Mouse (Mus musculus): ENCODE results near the gene Ints2.

DNA sequence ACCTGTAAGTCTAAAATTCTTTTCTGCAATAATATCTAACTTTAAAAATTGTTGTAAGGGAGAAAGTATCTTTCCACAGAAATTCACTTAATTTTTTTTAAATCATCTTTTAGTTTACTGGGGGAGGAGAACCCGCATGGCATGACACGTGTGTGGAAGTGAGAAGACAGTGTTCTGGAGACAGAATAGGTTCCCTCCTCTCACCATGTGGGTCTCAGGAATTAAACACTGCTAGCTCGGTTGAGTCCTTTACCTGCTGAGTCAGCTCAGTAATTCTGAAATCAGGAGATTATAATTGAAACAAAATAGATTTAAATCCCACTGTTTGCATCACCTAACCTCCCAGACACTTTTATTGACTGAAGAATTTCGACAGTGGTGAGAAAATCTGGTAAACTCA is 57.6 kb downstream of the Ints2 start:
- TF ChIP-seq CTCF (IDR thresholded peaks at IDR 0.05; ENCODE audit: extremely low read depth, insufficient read length, insufficient replicate concordance, low read depth, low read length) (no peak), POLR2A (IDR thresholded peaks at IDR 0.05; ENCODE audit: low read depth, low read length) (no peak)
